Mouse (Mus musculus) CD4-positive helper T cell, adult 2 months (primary cell): ENCODE results near the gene Arx.

ENCODE experiments used
- DNase-seq: peaks from one replicate; pipeline ENCODE4 v3.0.0-alpha.2; 2012; ENCODE audit warnings: low read depth, missing footprints, low spot score

The Arx gene

GRCm38 (mm10) chrX:93286291-93286893, at the start of gene Arx:
Arx (plus strand) TSS chrX:93286445.
- DNase-seq, result peak; percentile 67

GRCm38 (mm10) chrX:93251329-93251728, 34.9 kb upstream of the Arx start:
- DNase-seq, result no peak

- no peak for DNase-seq
Measured at GRCm38 (mm10) chrX:93275689-93276088, 10.6 kb upstream of the Arx start.

GRCm38 (mm10) chrX:93279940-93280339, 6.3 kb upstream of the Arx start:
- DNase-seq, result no peak

- peak; percentile 32 for DNase-seq
Measured at GRCm38 (mm10) chrX:93281028-93281723, 5.1 kb upstream of the Arx start.

- DNase-seq, result no peak
Measured at GRCm38 (mm10) chrX:93281756-93282155, 4.5 kb upstream of the Arx start.

GRCm38 (mm10) chrX:93285091-93285490, 1.2 kb upstream of the Arx start:
- no peak for DNase-seq

- DNase-seq, result no peak
Measured at GRCm38 (mm10) chrX:93288339-93288738, 2.1 kb downstream of the Arx start.

GRCm38 (mm10) chrX:93289076-93289475, 2.8 kb downstream of the Arx start:
- no peak for DNase-seq

GRCm38 (mm10) chrX:93289851-93290380, 3.7 kb downstream of the Arx start:
- DNase-seq, result no peak

GRCm38 (mm10) chrX:93292031-93292430, 5.8 kb downstream of the Arx start:
- DNase-seq, result no peak

GRCm38 (mm10) chrX:93294736-93295490, 8.7 kb downstream of the Arx start:
- DNase-seq, result no peak

- DNase-seq, result no peak
Measured at GRCm38 (mm10) chrX:93295819-93296218, 9.6 kb downstream of the Arx start.

- DNase-seq, result no peak
Measured at GRCm38 (mm10) chrX:93297001-93297441, 10.8 kb downstream of the Arx start.

- no peak for DNase-seq
Measured at GRCm38 (mm10) chrX:93299046-93299626, 12.9 kb downstream of the Arx start.

GRCm38 (mm10) chrX:93299771-93300170, 13.5 kb downstream of the Arx start:
- DNase-seq, result no peak

- DNase-seq, result no peak
Measured at GRCm38 (mm10) chrX:93300183-93300815, 14.1 kb downstream of the Arx start.

GRCm38 (mm10) chrX:93301798-93302197, 15.6 kb downstream of the Arx start:
- no peak for DNase-seq

- DNase-seq, result no peak
Measured at GRCm38 (mm10) chrX:93305780-93306179, 19.5 kb downstream of the Arx start.

- DNase-seq, result no peak
Measured at GRCm38 (mm10) chrX:93317577-93317976, 31.3 kb downstream of the Arx start.

- no peak for DNase-seq
Measured at GRCm38 (mm10) chrX:93319979-93320378, 33.7 kb downstream of the Arx start.
